Mouse (Mus musculus): ENCODE results near the gene Ralb.

Ralb gene

DNA sequence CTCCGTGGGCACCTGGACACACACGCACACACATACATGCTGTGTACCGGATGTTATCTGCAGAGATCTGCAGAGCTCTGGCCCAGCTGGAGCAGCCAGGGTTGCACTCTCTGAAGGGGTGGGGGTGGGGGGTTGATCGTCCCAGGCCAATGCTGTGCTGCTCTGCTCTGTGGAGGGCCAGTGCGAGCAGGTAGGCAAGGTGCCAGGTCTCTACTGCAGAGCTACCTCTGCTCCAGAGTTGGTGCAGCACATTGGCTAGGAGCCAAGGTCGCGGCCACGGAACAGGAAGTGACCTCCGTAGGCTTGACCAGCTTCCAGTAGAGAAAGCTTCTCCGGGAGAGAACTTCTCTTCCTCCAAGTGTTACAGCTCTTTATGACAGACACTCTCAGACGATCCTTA, 12.5 kb downstream of the Ralb start:
- DNase-seq, result peak; percentile 93

DNA sequence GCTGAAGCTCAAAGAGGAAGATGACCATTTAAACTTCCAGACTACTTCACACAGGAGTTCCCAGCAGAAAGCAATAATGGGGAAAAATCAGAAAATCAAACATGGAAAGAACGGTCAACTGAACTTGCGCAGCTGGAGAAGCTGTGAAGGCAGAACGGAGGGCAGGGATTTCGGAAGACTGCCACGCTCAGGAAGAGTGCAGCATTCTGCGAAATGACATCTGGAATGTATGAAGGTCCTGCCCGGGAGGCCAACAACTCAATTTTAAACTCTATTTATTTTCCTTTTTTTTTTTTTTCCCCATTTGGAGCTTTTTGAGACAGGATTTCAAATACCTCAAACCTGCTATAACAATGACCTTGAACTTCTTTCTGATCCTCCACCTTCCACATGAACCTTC, 13.8 kb downstream of the Ralb start:
- DNase-seq, result no peak

DNA sequence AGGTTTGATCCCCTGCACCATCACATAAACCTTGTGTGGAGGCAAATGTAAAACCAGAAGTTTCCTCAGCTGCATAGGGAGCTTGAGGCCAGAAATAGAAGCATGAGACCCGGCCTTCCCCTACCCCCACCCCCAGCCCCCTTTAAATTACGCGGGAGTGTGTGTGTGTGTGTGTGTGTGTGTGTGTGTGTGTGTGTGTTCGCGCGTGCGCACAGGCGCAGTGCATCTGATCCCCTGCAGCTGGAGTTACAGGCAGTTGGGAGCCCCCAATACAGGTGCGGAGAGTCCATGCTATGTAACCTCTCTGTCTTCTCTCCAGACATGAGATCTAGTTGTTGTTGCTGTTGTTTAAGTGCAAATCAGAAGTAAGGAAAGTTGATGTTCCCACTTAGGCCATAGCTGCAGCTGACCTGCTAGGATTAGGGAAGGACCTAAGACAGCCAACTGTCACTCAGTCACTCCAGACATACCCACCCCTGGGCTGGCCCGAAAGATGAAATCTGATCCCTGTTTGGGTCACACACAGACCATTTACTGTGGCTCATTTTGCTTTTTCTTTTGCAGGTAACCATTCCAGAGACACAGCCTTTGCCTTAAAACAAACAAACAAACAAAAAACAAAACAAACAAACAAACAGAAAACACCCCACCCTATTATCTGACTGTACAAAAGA, 16.5 kb downstream of the Ralb start:
- DNase-seq, result no peak

GRCm38 (mm10) chr1:119485825-119486224, 18.8 kb downstream of the Ralb start:
- DNase-seq, result no peak

DNA sequence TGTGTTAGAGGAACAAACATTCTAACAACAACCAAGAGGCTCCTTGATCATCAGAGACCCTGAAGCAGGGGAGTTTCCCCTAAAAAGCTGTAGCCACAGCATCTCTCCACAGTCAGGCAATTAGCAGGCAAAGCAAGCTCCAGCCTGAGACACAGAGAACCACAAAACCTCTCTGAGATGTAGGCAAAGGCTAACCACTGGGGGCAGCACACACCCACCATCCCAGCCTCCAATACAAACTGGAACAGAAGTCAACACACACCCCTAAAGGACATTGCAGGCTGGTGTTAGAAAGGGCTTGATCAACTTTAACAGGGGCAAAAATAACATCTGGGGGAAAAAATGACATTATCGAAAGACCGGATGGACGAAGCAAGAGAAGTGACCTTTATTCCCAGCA, 20.1 kb downstream of the Ralb start:
- peak in 1 of 2 experiments; percentile 50 for DNase-seq

- no peak for DNase-seq
Observed at GRCm38 (mm10) chr1:119482891-119483290, 21.7 kb downstream of the Ralb start.

DNA sequence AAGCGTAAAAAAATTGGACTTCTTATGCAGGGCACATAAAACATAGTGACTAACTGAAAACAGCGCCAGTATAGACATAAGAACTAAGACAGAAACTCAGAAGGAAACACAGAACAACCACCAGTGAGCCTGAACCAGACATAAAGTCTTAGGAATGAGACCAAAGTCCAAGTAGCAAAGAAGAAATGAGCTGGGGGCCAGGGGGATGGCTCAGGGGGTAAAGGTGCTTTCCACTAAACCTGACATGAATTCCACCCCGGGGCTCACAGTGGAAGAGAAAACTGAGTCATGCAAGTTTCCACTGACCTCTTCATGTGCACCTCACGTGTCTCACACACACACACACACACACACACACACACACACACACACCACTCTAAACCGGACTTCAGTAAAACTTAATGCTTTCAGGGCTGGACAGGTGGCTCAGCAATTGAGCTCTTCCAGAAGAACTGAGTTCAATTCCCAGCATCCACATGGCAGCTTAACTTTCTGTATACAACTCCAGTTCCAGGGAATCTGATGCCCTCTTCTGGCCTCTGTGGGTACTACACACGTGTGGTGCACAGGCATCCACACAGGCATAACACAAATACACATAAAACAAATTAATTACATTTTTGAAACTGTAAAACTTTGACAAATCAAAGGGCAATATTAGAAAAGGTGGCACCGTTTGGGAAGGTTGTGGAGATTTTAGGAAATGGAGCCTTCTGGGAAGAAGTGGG, 23.2 kb downstream of the Ralb start:
- no peak for DNase-seq

DNA sequence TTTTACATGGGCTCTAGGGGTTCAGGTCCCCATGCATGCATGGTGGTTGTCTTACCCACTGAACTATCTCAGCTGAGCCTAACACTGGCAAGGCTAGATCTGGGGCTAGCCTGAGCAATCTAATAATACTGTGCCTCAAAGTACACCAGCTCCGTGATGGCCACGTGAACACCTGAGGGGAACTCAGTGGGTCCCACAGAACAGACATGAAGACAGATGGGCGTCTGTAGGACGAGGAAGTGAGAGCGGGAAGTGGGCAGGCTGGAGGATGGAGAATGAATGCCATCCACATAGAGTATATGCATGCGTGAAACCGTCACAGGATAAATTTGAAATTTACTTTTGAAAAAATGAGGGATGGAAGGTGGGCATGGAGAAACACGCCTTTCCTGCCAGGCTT, 23.9 kb downstream of the Ralb start:
- no peak for DNase-seq

DNA sequence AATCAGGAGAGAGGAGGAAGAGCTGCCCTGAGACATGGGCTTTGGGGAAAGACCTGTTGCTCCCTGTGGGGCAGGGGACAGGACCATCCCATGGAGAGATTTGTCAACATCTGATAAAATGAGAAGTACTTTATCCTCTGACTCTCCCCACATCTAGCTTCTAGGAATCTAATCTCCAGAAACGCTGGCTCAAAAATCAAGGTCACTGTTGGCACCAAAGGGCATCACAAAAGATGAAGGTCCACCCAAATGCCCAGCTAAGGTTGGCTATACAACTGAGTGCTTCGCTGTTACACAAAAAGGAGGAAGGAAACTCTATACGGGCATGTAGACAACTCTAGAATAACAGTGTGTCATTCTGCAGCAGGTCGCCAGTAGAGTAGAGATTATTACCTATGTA, 25.0 kb downstream of the Ralb start:
- no peak for DNase-seq

DNA sequence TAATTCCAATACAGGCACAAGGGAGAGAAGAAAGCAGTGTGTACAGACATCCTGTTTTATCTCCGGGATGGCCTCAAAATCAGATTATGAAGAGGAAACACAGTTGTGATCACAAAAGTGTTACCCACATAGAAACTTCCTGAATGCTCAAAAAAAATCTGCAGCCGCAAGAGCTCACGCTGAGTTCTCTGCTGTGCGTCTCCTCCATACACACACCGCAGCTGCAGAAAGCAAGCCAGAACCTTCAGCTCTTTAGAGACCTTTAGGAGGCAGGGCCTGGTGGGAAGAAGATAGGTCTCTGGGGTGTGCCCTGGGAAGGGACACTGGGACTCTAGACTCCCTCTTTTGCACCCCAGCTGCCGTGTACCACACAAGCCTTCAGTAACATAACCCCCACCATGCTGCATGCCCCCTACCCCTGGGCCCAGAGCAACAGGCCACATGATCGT, 27.7 kb downstream of the Ralb start:
- no peak for DNase-seq

- DNase-seq, result no peak
Observed at GRCm38 (mm10) chr1:119474671-119475070, 29.9 kb downstream of the Ralb start.

DNA sequence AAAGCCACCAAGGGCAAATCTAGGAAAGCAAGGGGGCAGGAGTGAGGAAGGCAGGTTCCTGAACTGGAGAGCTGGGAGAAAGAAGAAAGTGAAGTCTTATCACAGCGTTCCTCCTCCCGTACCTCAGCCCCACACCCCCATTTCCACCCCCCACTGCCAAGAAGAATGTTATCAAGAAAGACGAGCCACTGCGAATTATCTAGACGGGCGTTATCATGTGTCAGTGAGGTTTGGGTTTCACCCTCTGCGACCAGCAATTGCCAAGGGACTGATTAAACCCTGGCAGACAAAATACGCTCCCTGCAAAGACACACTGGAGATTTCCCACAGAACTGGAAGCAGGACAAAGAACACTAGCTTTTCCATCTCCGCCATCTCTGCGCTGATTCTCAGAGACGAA, 31.9 kb downstream of the Ralb start:
- no peak for DNase-seq

- DNase-seq, result no peak
Observed at GRCm38 (mm10) chr1:119471793-119472396, 32.7 kb downstream of the Ralb start.

- peak; percentile 20 to 64 for DNase-seq
Observed at GRCm38 (mm10) chr1:119463386-119463785, 41.2 kb downstream of the Ralb start.

DNA sequence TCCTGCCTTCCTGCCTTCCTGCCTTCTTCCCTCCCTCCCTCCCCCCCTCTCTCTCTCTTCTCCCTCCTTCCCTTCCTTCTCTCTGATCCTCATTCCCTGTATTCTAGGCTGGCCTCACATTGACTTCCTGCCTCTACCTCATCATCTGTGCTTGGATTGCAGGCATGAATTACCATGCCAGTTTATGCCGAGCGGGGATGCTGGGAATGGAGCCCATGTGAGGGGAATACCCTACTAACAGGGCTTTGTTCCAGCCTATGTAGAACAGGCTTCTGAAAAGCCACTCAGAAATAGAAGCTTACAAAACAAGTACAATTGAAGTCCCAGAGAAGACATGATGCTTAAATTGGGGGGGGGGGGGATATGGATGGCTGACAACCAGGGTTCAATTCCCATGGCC, 44.5 kb downstream of the Ralb start:
- no peak for DNase-seq

GRCm38 (mm10) chr1:119457993-119458605, 46.5 kb downstream of the Ralb start:
- peak; percentile 31 to 72 for DNase-seq

DNA sequence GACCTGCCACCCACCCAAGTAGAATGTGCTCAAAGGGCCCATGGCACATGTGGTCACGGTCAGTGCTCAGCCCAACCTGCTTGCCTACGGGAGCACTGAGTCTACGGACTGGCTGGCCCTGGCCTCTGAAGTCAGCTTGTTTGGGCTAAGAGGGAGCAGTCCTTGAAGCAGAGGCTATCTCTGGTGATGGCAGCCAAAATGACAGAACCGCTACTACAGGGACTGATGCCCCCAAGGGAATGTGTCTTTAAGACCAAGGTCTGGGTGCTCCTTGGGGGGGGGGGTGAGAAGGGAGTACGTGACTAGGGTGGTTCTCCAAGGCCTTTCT, 47.1 kb downstream of the Ralb start:
- DNase-seq, result no peak

GRCm38 (mm10) chr1:119456671-119457527, 47.7 kb downstream of the Ralb start:
- DNase-seq, result peak; percentile 16 to 25

DNA sequence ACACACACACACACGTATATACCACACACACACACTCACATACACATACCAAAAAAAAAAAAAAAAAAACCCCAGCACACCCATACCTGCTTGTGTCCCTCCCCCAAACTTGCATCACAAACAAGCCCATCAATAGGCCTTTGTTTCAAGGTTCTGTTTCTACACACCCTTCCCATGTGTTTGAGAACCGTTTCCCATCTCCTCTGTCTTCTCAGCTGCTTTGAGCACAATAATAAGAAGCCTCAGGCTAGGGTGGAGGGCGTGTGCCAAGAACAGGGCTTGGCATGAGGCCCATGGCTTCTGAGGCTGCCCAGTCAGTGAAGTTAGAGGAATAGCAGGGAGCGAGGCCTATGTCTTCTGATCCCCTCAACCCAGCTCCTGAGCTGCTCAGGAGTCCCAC, 50.9 kb downstream of the Ralb start:
- no peak for DNase-seq

- DNase-seq, result no peak
Observed at GRCm38 (mm10) chr1:119451417-119451816, 53.2 kb downstream of the Ralb start.

DNA sequence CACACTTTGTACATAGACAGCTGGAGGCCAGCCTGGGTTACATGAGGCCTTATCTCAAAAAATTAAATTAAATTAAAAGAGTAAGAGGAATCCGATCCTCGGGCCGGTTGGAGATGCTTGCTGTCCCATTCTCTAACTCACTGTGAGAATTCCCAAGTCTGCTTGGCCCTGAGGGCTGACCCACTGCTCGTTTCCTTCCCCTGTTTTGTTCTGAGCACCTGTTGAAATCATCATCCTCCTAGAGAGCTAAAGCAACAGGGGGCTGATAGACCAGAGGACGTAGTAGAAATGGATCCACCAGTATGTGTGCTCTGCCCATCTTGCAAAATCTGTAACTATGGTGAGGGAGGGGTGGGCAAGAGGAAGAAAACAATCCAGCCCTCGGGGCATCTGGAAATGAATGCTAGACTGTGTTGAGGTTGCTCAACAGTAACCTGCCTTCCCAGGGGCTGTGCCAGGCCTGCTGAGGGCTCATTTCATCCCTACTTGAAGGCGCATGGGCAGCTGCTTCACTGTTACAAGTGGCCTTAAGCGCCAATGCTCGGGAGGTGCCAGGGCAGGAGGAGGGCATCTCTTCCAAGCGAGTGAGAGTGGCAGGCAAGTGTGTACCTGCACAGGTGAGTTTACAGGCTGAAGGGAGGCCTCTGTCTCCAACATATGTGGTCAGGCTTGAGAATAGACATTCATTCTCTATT, 53.8 kb downstream of the Ralb start:
- DNase-seq, result no peak

GRCm38 (mm10) chr1:119446753-119447283, 57.8 kb downstream of the Ralb start:
- DNase-seq, result no peak
